Mouse (Mus musculus): ENCODE measurements at regions not wholly inside any gene's neighbourhood (a gene's known extent, or its start where the extent isn't known, plus 50 kb on each side); places are given as distances from the start of the nearest gene placed in this dataset.

DNA sequence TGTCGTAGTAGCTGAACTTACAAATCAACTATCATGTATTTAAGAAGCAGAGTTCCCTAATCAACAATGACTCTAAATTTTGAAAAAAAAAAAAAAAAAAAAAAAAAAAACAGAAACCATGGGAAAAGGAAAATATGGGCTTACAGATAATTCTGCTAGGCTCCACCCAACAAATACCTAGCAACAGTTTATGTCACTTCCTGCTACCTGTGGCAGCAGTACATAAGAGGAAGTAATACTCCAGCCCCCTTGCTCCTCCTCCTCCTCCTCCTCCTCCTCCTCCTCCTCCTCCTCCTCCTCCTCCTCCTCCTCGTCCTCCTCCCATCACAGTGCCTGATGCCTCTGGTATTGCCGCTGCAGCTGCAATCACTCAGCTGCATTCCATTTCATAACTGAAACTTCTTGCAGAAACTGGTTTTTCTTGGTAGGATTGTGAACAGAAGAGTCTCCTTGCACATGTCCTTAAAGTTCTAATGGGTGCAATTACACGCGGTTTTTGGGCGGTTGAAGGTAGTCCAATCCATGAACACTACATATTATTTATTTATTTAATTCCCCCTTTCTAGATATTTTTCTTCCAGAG is 89.6 kb downstream of the Plk2 start:
- TF ChIP-seq CTCF (IDR thresholded peaks at IDR 0.05; ENCODE audit: low read depth, low read length) (no peak), POLR2AphosphoS5 (IDR thresholded peaks at IDR 0.05; ENCODE audit: insufficient replicate concordance, low read depth, low read length) (no peak)

All from G1E (cell line).